In genomic region chr11:112810447-112811151, GRCm38 (mm10) we compare ENCODE assay signal across 9 mouse cellular contexts. TPM values are rescaled to one million over a fixed set of nuclear protein-coding genes. Genes with fewer than 3 reads are reported as not detected.
DNase-seq lines count a peak whose midpoint lies in the region; ATAC-seq and TF ChIP-seq lines count a peak whose summit lies in the region.
"Had no signal": no experiment of that assay in that cellular context is flagged by ENCODE, and none has a peak within 500 bp of the region (broad histone marks: within the 10 kb centered on the region; RNA-seq: fewer than 3 reads in every experiment).

No protein-coding gene starts in this region.

- DNase-seq in heart, postnatal 4 days, result no peak
- DNase-seq in embryo, embryonic 9.5 days (ENCODE audit: extremely low spot score), result peak; percentile 44
- no peak for DNase-seq in thymus, adult 2 months
- DNase-seq in left cerebral cortex, adult 9 months (ENCODE audit: low spot score in 2 of 2), result no peak

- H3K9ac ChIP-seq in heart, embryonic 12.5 days, result no peak overlapping the region
- H3K9ac ChIP-seq in hindbrain, embryonic 16.5 days (ENCODE audit: low read depth, low read length), result peak overlapping the region; percentile 9; the same call in 1 of the 2 replicates
- no peak overlapping the region for H3K9ac ChIP-seq in liver, embryonic 15.5 days

- H3K4me3 ChIP-seq in heart, embryonic 12.5 days, result peak overlapping the region; percentile 36
- peak overlapping the region; percentile 30 for H3K4me3 ChIP-seq in hindbrain, embryonic 16.5 days (ENCODE audit: low read length)
- no peak overlapping the region for H3K4me3 ChIP-seq in liver, embryonic 15.5 days (replicated peaks)
- no peak overlapping the region for H3K4me3 ChIP-seq in thymus, adult 2 months (ENCODE audit: control insufficient read depth, insufficient read depth, low read length)

- H3K27ac ChIP-seq in heart, embryonic 12.5 days (ENCODE audit: poor library complexity, severe bottlenecking), result no peak overlapping the region
- H3K27ac ChIP-seq in hindbrain, embryonic 16.5 days (ENCODE audit: low read depth, low read length), result peak overlapping the region; percentile 70
- H3K27ac ChIP-seq in liver, embryonic 15.5 days (replicated peaks), result no peak overlapping the region
- no peak overlapping the region for H3K27ac ChIP-seq in thymus, adult 2 months (ENCODE audit: control insufficient read depth, insufficient read depth, low read length)

- 4% methylated on average over 17 of the region's 17 CpGs for WGBS in heart, embryonic 12.5 days
- 3% methylated on average over 17 of the region's 17 CpGs for WGBS in hindbrain, embryonic 16.5 days
- 2% methylated on average over 17 of the region's 17 CpGs for WGBS in liver, embryonic 15.5 days (ENCODE audit: insufficient replicate concordance)
- 7% methylated on average over 17 of the region's 17 CpGs for WGBS in thymus, adult 2 months

- peak overlapping the region; percentile 67 for H3K4me2 ChIP-seq in heart, embryonic 12.5 days
- peak overlapping the region; percentile 59 for H3K4me2 ChIP-seq in hindbrain, embryonic 16.5 days (ENCODE audit: low read length)
- H3K4me2 ChIP-seq in liver, embryonic 15.5 days, result peak overlapping the region; percentile 41

- ATAC-seq in heart, embryonic 12.5 days (ENCODE audit: insufficient number of reproducible peaks, low FRiP score), result no peak
- peak; percentile 53 for ATAC-seq in hindbrain, embryonic 16.5 days
- ATAC-seq in liver, embryonic 15.5 days (ENCODE audit: insufficient read depth), result no peak; the same call in 1 of the 2 replicates
- ATAC-seq in megakaryocyte-erythroid progenitor cell, adult 5-6 weeks (replicated peaks; ENCODE audit: low FRiP score, low TSS enrichment, poor library complexity, severe bottlenecking), result no peak

- no peak for TF ChIP-seq POLR2A in thymus, adult 2 months (IDR thresholded peaks at IDR 0.05; ENCODE audit: control insufficient read depth, extremely low read depth, insufficient read depth, low read length, poor library complexity)

- no peaks in the 10 kb centered on the region for H3K9me3 ChIP-seq in heart, embryonic 12.5 days (replicated peaks)
- H3K9me3 ChIP-seq in hindbrain, embryonic 16.5 days (ENCODE audit: control insufficient read depth, low read length), result no peaks in the 10 kb centered on the region
- H3K9me3 ChIP-seq in liver, embryonic 15.5 days (replicated peaks), result no peaks in the 10 kb centered on the region

- H3K4me1 ChIP-seq in heart, embryonic 12.5 days (replicated peaks), result peaks cover 3% of the 10 kb centered on the region; the same call in 1 of the 2 replicates
- H3K4me1 ChIP-seq in hindbrain, embryonic 16.5 days (ENCODE audit: control insufficient read depth, insufficient read depth, low read depth, low read length), result peaks cover 11% of the 10 kb centered on the region
- peaks cover 3% of the 10 kb centered on the region; the same call in 1 of the 2 replicates for H3K4me1 ChIP-seq in liver, embryonic 15.5 days (replicated peaks)
- no peaks in the 10 kb centered on the region for H3K4me1 ChIP-seq in thymus, adult 2 months (replicated peaks; ENCODE audit: control insufficient read depth, insufficient read depth, low read length)

- H3K36me3 ChIP-seq in heart, embryonic 12.5 days, result no peaks in the 10 kb centered on the region
- H3K36me3 ChIP-seq in hindbrain, embryonic 16.5 days (ENCODE audit: control insufficient read depth, insufficient read depth, low read length), result no peaks in the 10 kb centered on the region
- no peaks in the 10 kb centered on the region for H3K36me3 ChIP-seq in liver, embryonic 15.5 days (replicated peaks)
- no peaks in the 10 kb centered on the region for H3K36me3 ChIP-seq in thymus, adult 2 months (ENCODE audit: control insufficient read depth, insufficient read depth, low read length)

- peaks cover 42% of the 10 kb centered on the region for H3K27me3 ChIP-seq in heart, embryonic 12.5 days (replicated peaks)
- no peaks in the 10 kb centered on the region for H3K27me3 ChIP-seq in hindbrain, embryonic 16.5 days (replicated peaks; ENCODE audit: control insufficient read depth, insufficient read depth, low read length)
- peaks cover 8% of the 10 kb centered on the region; the same call in 1 of the 2 replicates for H3K27me3 ChIP-seq in liver, embryonic 15.5 days
- no peaks in the 10 kb centered on the region for H3K27me3 ChIP-seq in thymus, adult 2 months (ENCODE audit: control insufficient read depth, insufficient read depth, low read length)

- no peak for TF ChIP-seq CTCF in thymus, adult 2 months (IDR thresholded peaks at IDR 0.05; ENCODE audit: borderline replicate concordance, control insufficient read depth, extremely low read depth, insufficient read depth, low read length, poor library complexity)

RNA-seq across cellular contexts. Expression of gene Sox9, which starts 28.6 kb away (rescaled TPM):
- 57.9 and 58.6 TPM in 2 replicates for polyA plus RNA-seq in heart, embryonic 12.5 days (2016; fragmentation: Nextera tagmentation; extraction: Ambion mirVana)
- total RNA-seq in heart, postnatal 4 days (2021), result 10 to 100 TPM; 11.1 to 11.9 TPM
- polyA plus RNA-seq in hindbrain, embryonic 16.5 days (2015; fragmentation: Nextera tagmentation; extraction: Ambion mirVana), result 46.1 and 53.2 TPM in 2 replicates
- 0.84 and 1.2 TPM in 2 replicates for polyA plus RNA-seq in liver, embryonic 15.5 days (2015; fragmentation: Nextera tagmentation; extraction: Ambion mirVana)
- polyA plus RNA-seq in thymus, adult 2 months (2012; rRNA removed), result 7.1 and 8.5 TPM in 2 replicates
- total RNA-seq in megakaryocyte-erythroid progenitor cell, adult 5-6 weeks (2014; fragmentation: Nextera tagmentation), result not detected in 2 replicates
- not detected in 2 replicates for total RNA-seq in megakaryocyte-erythroid progenitor cell, adult 5-6 weeks (2017)
- total RNA-seq: neutrophil, adult 5-6 weeks had no signal

Comparison
In these comparisons a context has a peak if more than half of its experiments do, and no peak if none do; other contexts are left out.
1. H3K4me3 ChIP-seq: peak in heart, embryonic 12.5 days (single experiment) and hindbrain, embryonic 16.5 days (single experiment); none in liver, embryonic 15.5 days (single experiment) and thymus, adult 2 months (single experiment).
2. Peak in every context shown above with its lines, with median percentiles within 50 percentile points of each other: H3K4me2 ChIP-seq.